Mouse (Mus musculus) kidney, adult 2 months (tissue): ENCODE measurements at regions not wholly inside any gene's neighbourhood (a gene's known extent, or its start where the extent isn't known, plus 50 kb on each side); places are given as distances from the start of the nearest gene placed in this dataset.

Source experiments
- DNase-seq: peaks from one replicate; pipeline ENCODE4 v3.0.0; 2021
- H3K27ac ChIP-seq: fragments of 200-500 bp; 2 replicates; pipeline ENCODE4 v1.5.1; 2012; ENCODE audit warnings: low read depth, low read length, control low read depth, inconsistent platforms; ENCODE audit not compliant: insufficient read depth
- H3K27me3 ChIP-seq: fragments of 200-500 bp; replicated peaks from 2 replicates; pipeline ENCODE4 v1.6.1; 2012; ENCODE audit warnings: mild to moderate bottlenecking, moderate library complexity, low read length, inconsistent platforms; ENCODE audit not compliant: control insufficient read depth, insufficient read depth
- H3K36me3 ChIP-seq: fragments of 200-500 bp; 2 replicates; pipeline ENCODE4 v1.6.1; 2012; ENCODE audit warnings: mild to moderate bottlenecking, moderate library complexity, low read length, inconsistent platforms; ENCODE audit not compliant: control insufficient read depth, insufficient read depth
- H3K4me1 ChIP-seq: fragments of 200-500 bp; 2 replicates; pipeline ENCODE4 v1.6.1; 2011; ENCODE audit warnings: low read length; ENCODE audit not compliant: control insufficient read depth, insufficient read depth
- H3K4me3 ChIP-seq: fragments of 200-500 bp; 2 replicates; pipeline ENCODE4 v1.5.1; 2011; ENCODE audit warnings: mild to moderate bottlenecking, low read depth, low read length, control low read depth; ENCODE audit not compliant: insufficient read depth
- CTCF ChIP-seq: fragments of 200-500 bp; conservative IDR thresholded peaks from 2 replicates; pipeline ENCODE4 v1.5.1; 2011; ENCODE audit warnings: low read depth, mild to moderate bottlenecking, control low read depth, low read length, moderate library complexity, mixed read lengths; ENCODE audit not compliant: insufficient read depth, insufficient read length
- POLR2A ChIP-seq: fragments of 200-500 bp; IDR thresholded peaks from one replicate; pipeline ENCODE4 v1.6.1; 2011; ENCODE audit warnings: low read depth, low read length, control low read depth
- WGBS: fragments of 180-500 bp; shearing (Covaris S2); methylation state at CpG from one replicate; pipeline ENCODE4 v1.1.7; 2018; 5-methylcytosine and 5-hydroxymethylcytosine counted together

- TF ChIP-seq CTCF (no peak), POLR2A (no peak)
- Histone ChIP-seq H3K4me3 (no peak overlapping the region), H3K36me3 (no peaks in the 10 kb centered on the region), H3K4me1 (peaks cover 10% of the 10 kb centered on the region; the same call in 1 of the 2 replicates), H3K27me3 (no peaks in the 10 kb centered on the region), H3K27ac (no peak overlapping the region)
- DNase-seq = no peak
These were observed 69.7 kb upstream of the C1qtnf7 start for GRCm38 (mm10) chr5:43445620-43446019.

GRCm38 (mm10) chr5:43446295-43446694 is 69.0 kb upstream of the C1qtnf7 start:
- peaks cover 10% of the 10 kb centered on the region; the same call in 1 of the 2 replicates for H3K4me1 ChIP-seq

GRCm38 (mm10) chr5:43456018-43456417 is 59.3 kb upstream of the C1qtnf7 start:
- Histone ChIP-seq H3K36me3 (no peaks in the 10 kb centered on the region), H3K27me3 (no peaks in the 10 kb centered on the region), H3K4me1 (no peaks in the 10 kb centered on the region), H3K4me3 (no peak overlapping the region), H3K27ac (no peak overlapping the region)
- DNase-seq = peak; percentile 4
- no peak for TF ChIP-seq CTCF
- TF ChIP-seq POLR2A = no peak
- WGBS = 42% methylated on average over 3 of the region's 3 CpGs

More at GRCm38 (mm10) chr5:43446295-43446694, 69.0 kb upstream of the C1qtnf7 start:
- Histone ChIP-seq H3K27me3 (no peaks in the 10 kb centered on the region), H3K4me3 (no peak overlapping the region), H3K36me3 (no peaks in the 10 kb centered on the region), H3K27ac (no peak overlapping the region)
- DNase-seq = no peak
- no peak for TF ChIP-seq POLR2A
- TF ChIP-seq CTCF = no peak

- no peak for DNase-seq
- 79% methylated on average over 7 of the region's 7 CpGs for WGBS
- no peaks in the 10 kb centered on the region for H3K4me1 ChIP-seq
- no peaks in the 10 kb centered on the region for H3K36me3 ChIP-seq
- H3K27me3 ChIP-seq = no peaks in the 10 kb centered on the region
- no peak for TF ChIP-seq CTCF
- no peak overlapping the region for H3K27ac ChIP-seq
- no peak overlapping the region for H3K4me3 ChIP-seq
These were observed 57.6 kb upstream of the C1qtnf7 start for GRCm38 (mm10) chr5:43457725-43458124.

- no peak overlapping the region for H3K27ac ChIP-seq
- no peaks in the 10 kb centered on the region for H3K36me3 ChIP-seq
- no peaks in the 10 kb centered on the region for H3K27me3 ChIP-seq
- H3K4me1 ChIP-seq = no peaks in the 10 kb centered on the region
- TF ChIP-seq POLR2A = no peak
- TF ChIP-seq CTCF = no peak
- WGBS = 79% methylated on average over 1 of the region's 1 CpGs
- no peak overlapping the region for H3K4me3 ChIP-seq
- no peak for DNase-seq
These were observed 53.2 kb upstream of the C1qtnf7 start for GRCm38 (mm10) chr5:43461987-43462715.
